Mouse (Mus musculus): Measurements from ENCODE around the gene Rrnad1. TPM values are rescaled to one million over a fixed set of nuclear protein-coding genes. Genes with fewer than 3 reads are reported as not detected.

The Rrnad1 gene
- polyA plus RNA-seq (2014; fragmentation: Nextera tagmentation; extraction: Ambion mirVana), result 14.6 and 17.0 TPM in 2 replicates

DNA sequence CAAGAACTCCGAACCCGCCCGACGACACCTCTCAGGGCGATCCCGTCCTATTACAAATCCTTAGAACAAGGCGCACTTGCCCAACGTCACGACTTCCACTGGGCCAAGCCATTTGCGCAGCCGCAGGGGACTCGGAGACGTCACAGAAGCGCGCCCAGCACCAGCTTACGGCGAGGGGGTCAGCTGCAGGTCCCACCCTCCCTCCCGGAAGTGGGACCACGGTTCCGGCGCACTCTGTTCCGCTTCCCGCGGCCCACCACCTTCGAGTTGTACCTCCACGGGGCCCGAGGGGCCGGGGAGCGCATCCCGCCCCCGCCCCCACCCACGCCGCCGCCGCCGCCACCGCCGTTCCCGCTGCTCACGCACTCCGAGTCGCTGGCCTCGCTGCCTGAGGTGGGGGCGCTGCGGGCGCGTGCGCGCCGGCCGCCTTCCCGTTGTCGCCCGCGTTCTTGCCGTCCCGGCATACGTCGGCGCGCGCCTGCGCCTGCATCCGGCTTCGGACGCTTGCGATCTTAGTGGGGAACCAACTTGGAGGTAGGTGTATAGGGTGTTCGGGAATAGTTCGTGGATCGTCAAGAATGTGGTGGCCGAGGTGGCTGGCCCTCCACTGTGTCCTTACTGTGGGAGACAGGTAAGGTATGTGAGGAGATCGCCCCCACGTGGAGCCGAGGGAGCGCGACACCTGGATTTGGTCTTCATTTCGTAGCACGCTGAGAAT lies at the start of gene Rrnad1, which contains the start of gene Isg20l2:
Rrnad1 (minus strand) TSS at position 640 of the 718 bp plus-strand sequence.
Isg20l2 (plus strand) TSS at position 237 of the 718 bp plus-strand sequence.
- Histone ChIP-seq H3K36me3 (ENCODE audit: control insufficient read depth, insufficient read depth, low read length) (peaks cover 16% of the 10 kb centered on the region), H3K27ac (ENCODE audit: low read depth, low read length) (peak within 1 kb of the TSS; percentile 62), H3K4me1 (ENCODE audit: control insufficient read depth, insufficient read depth, low read length) (peaks cover 18% of the 10 kb centered on the region), H3K4me3 (ENCODE audit: low read depth, low read length) (peak within 1 kb of the TSS; percentile 90), H3K27me3 (ENCODE audit: control insufficient read depth, insufficient read depth, low read length) (no peaks in the 10 kb centered on the region; the same call in 1 of the 2 replicates), H3K9ac (ENCODE audit: low read length) (peak within 1 kb of the TSS; percentile 84), H3K4me2 (peak within 1 kb of the TSS; percentile 85), H3K9me3 (ENCODE audit: control insufficient read depth, low read length) (no peaks in the 10 kb centered on the region)
- DNase-seq (ENCODE audit: low spot score, missing footprints) (peak; percentile 99), ATAC-seq (ENCODE audit: low FRiP score) (peak; percentile 99)
- WGBS, result under 1% methylated on average over 63 of the region's 78 CpGs

DNA sequence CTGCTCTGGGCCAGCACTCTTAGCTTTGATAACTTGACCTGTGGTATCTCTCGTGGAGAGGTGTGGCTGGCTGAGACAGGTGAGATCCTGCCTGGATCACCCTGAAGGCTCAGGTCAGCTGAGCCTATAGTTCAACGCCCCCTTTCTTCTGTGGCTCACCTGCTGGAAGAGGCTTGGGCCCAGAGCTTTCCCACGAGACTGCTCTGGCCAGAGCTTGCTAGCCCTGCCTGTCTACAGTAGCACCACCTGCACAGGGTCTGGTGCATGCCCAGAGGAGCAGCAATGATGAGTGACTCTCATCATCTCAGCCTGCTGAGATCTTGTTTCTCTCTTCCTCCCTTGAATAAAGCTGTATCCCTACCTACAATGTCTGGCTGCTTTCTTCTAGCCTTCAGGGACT lies 49.6 kb upstream of the Rrnad1 start:
- H3K4me1 ChIP-seq (ENCODE audit: control insufficient read depth, insufficient read depth, low read length), result peaks cover 62% of the 10 kb centered on the region
- no peak overlapping the region for H3K9ac ChIP-seq (ENCODE audit: low read length)
- H3K27me3 ChIP-seq (ENCODE audit: control insufficient read depth, insufficient read depth, low read length), result no peaks in the 10 kb centered on the region
- DNase-seq (ENCODE audit: low spot score, missing footprints) (peak; percentile 86), ATAC-seq (ENCODE audit: low FRiP score) (no peak)
- 71% methylated on average over 3 of the region's 3 CpGs for WGBS
- H3K4me2 ChIP-seq, result no peak overlapping the region
- H3K4me3 ChIP-seq (ENCODE audit: low read depth, low read length), result no peak overlapping the region
- peak overlapping the region; percentile 3; the same call in 1 of the 2 replicates for H3K27ac ChIP-seq (ENCODE audit: low read depth, low read length)
- no peaks in the 10 kb centered on the region for H3K9me3 ChIP-seq (ENCODE audit: control insufficient read depth, low read length)
- H3K36me3 ChIP-seq (ENCODE audit: control insufficient read depth, insufficient read depth, low read length), result peaks cover 28% of the 10 kb centered on the region

DNA sequence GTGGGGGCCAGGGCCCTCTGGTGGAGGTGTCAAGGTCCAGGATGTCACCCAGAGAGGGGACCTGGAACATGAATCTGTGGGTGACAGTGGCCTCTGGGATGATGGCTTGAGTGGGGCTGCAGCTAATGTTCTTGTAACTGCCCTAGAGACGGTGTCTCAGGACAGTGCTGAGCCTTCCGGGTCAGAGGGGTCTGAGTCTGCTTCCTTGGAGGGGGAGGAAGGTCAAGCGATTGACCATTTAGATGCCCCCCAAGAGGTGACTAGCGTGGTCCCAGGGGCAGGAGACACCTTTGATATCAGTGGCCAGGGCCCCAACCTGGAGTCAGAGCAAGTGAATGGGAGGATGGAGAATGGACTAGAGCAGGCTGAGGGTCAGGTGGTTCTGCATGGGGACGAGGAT lies 49.0 kb upstream of the Rrnad1 start:
- ATAC-seq (ENCODE audit: low FRiP score), result no peak
- Histone ChIP-seq H3K4me3 (ENCODE audit: low read depth, low read length) (no peak overlapping the region), H3K36me3 (ENCODE audit: control insufficient read depth, insufficient read depth, low read length) (peaks cover 28% of the 10 kb centered on the region), H3K4me2 (no peak overlapping the region), H3K27me3 (ENCODE audit: control insufficient read depth, insufficient read depth, low read length) (no peaks in the 10 kb centered on the region), H3K9me3 (ENCODE audit: control insufficient read depth, low read length) (no peaks in the 10 kb centered on the region), H3K27ac (ENCODE audit: low read depth, low read length) (no peak overlapping the region), H3K4me1 (ENCODE audit: control insufficient read depth, insufficient read depth, low read length) (peaks cover 64% of the 10 kb centered on the region), H3K9ac (ENCODE audit: low read length) (peak overlapping the region; percentile 20; the same call in 1 of the 2 replicates)
- DNase-seq (ENCODE audit: low spot score, missing footprints), result no peak
- 84% methylated on average over 5 of the region's 5 CpGs for WGBS

DNA sequence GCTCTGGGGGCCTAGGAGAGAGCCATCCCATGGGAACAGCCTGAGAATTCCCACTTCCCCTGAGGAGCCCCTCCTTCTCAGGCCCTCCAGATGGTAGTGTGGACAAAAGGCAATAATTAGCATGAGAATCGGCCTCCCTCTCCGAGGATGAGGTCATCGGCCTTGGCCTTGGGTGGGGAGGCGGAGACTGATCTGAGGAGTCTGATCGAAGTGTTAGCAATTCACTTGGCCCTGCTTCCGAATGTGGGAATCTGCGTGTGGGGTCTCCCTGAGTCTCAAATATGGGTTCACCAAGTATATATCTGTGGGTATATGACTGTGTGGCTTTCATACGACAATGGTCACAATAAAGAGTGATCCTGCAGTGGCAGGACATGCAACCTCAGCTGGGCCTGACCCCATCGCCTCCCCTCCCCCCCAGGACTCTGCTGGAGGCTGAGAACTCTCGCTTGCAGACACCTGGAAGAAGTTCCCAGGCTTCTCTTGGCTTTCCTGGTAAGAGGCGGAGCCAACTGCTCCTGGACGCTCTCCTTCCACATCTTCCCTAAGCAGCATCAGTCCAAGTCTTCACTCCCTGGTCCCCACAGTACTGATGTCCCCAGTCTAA lies 44.0 kb upstream of the Rrnad1 start:
- Histone ChIP-seq H3K9ac (ENCODE audit: low read length) (peak overlapping the region; percentile 93), H3K27ac (ENCODE audit: low read depth, low read length) (peak overlapping the region; percentile 98), H3K9me3 (ENCODE audit: control insufficient read depth, low read length) (no peaks in the 10 kb centered on the region), H3K4me1 (ENCODE audit: control insufficient read depth, insufficient read depth, low read length) (peaks cover 47% of the 10 kb centered on the region), H3K4me2 (peak overlapping the region; percentile 96), H3K4me3 (ENCODE audit: low read depth, low read length) (peak overlapping the region; percentile 96), H3K36me3 (ENCODE audit: control insufficient read depth, insufficient read depth, low read length) (peaks cover 28% of the 10 kb centered on the region), H3K27me3 (ENCODE audit: control insufficient read depth, insufficient read depth, low read length) (no peaks in the 10 kb centered on the region)
- no peak for DNase-seq (ENCODE audit: low spot score, missing footprints)
- 7% methylated on average over 12 of the region's 12 CpGs for WGBS
- ATAC-seq (ENCODE audit: low FRiP score), result peak; percentile 86

DNA sequence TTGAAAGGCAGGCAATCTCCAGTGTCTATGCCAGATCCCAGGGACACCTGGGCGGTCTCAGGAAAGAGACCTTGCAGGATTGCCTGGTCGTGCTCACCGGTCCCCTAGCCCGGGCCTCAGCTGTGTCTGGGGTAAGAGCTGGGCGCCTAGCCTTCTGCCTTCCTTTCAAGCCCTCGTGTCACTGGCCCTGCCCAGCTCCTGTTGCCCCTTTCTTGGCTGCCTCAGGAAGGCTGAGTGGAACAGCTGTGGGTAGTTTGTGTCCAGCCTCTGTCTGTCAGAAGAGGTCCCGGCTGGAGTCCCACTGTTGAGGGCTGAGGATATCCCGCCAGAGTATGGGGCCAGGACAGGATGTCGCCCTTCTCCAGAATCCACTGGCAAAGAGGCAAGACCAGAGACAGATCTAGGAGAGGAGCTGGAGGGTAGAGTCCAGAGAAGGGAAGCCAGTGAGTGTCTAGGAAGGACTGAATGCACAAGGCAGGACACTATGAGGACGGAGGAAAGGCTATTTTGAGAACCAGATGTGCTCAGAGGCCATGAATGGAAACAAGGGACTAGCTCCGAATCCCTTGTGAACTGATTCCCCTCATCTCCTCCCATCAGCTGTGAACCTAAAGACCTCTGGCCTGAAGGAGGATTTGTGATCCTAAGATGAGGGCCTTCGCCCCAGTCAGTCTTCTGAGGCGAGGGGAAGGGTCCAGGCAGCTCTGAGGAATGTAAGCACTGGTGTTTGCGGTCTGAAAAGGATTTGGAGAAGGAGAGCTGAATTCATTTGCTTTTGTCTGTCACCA lies 43.3 kb upstream of the Rrnad1 start:
- Histone ChIP-seq H3K4me2 (peak overlapping the region; percentile 96), H3K27me3 (ENCODE audit: control insufficient read depth, insufficient read depth, low read length) (no peaks in the 10 kb centered on the region), H3K9ac (ENCODE audit: low read length) (peak overlapping the region; percentile 93), H3K9me3 (ENCODE audit: control insufficient read depth, low read length) (no peaks in the 10 kb centered on the region), H3K4me1 (ENCODE audit: control insufficient read depth, insufficient read depth, low read length) (peaks cover 44% of the 10 kb centered on the region), H3K36me3 (ENCODE audit: control insufficient read depth, insufficient read depth, low read length) (peaks cover 28% of the 10 kb centered on the region), H3K27ac (ENCODE audit: low read depth, low read length) (peak overlapping the region; percentile 98), H3K4me3 (ENCODE audit: low read depth, low read length) (peak overlapping the region; percentile 96)
- DNase-seq (ENCODE audit: low spot score, missing footprints) (peak; percentile 98), ATAC-seq (ENCODE audit: low FRiP score) (no peak; the same call in none of the 2 replicates)
- WGBS, result 8% methylated on average over 14 of the region's 14 CpGs

DNA sequence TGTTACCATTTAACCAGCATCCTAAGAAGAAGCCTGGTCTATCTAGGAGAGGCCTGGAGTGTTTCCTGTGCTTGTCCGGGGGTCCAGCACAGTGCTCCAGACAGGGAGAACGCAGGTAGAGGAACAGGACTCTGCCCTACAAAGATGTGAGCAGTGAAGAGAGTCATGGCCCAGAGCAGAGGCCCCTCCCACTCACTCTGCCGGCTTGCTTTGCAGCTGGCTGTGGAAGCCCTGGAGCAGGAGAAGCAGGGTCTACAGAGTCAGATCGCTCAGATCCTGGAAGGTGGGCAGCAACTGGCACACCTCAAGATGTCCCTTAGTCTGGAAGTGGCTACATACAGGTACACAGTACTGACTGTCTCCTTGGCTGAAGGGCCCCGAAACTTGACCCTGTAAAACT lies 42.3 kb upstream of the Rrnad1 start:
- no peaks in the 10 kb centered on the region for H3K9me3 ChIP-seq (ENCODE audit: control insufficient read depth, low read length)
- peak overlapping the region; percentile 96 for H3K4me2 ChIP-seq
- WGBS, result 16% methylated on average over 5 of the region's 5 CpGs
- ATAC-seq (ENCODE audit: low FRiP score), result no peak
- H3K4me3 ChIP-seq (ENCODE audit: low read depth, low read length), result peak overlapping the region; percentile 96
- H3K27ac ChIP-seq (ENCODE audit: low read depth, low read length), result peak overlapping the region; percentile 98
- no peaks in the 10 kb centered on the region for H3K27me3 ChIP-seq (ENCODE audit: control insufficient read depth, insufficient read depth, low read length)
- peaks cover 25% of the 10 kb centered on the region for H3K36me3 ChIP-seq (ENCODE audit: control insufficient read depth, insufficient read depth, low read length)
- H3K4me1 ChIP-seq (ENCODE audit: control insufficient read depth, insufficient read depth, low read length), result peaks cover 42% of the 10 kb centered on the region
- peak overlapping the region; percentile 93 for H3K9ac ChIP-seq (ENCODE audit: low read length)
- DNase-seq (ENCODE audit: low spot score, missing footprints), result no peak

DNA sequence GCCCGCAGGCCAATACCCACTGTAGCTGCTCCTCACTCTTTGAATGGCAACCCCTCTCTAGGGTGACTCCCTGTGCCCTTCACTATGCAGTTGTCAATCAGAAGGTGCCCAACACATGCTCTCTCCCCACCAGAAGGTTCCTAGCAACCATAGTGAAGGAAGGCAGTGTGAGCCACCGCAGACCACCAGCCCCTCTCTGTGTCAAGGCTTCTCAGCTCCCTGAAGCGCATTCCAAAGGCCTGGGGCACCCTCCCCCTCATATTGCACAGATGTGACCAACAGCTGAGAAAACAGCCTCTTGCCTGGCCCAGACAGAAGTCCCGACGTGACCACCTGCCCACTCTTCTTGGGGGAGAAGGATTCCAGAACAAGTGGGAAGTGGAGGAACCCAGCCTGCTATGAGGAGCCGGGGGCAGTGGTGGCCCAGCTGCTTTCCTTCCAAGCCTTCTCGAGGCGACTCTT lies 41.7 kb upstream of the Rrnad1 start:
- Histone ChIP-seq H3K36me3 (ENCODE audit: control insufficient read depth, insufficient read depth, low read length) (peaks cover 20% of the 10 kb centered on the region), H3K4me1 (ENCODE audit: control insufficient read depth, insufficient read depth, low read length) (peaks cover 41% of the 10 kb centered on the region), H3K4me2 (peak overlapping the region; percentile 96), H3K9me3 (ENCODE audit: control insufficient read depth, low read length) (no peaks in the 10 kb centered on the region), H3K27me3 (ENCODE audit: control insufficient read depth, insufficient read depth, low read length) (no peaks in the 10 kb centered on the region), H3K4me3 (ENCODE audit: low read depth, low read length) (peak overlapping the region; percentile 96), H3K9ac (ENCODE audit: low read length) (peak overlapping the region; percentile 93), H3K27ac (ENCODE audit: low read depth, low read length) (peak overlapping the region; percentile 98)
- WGBS, result 5% methylated on average over 8 of the region's 8 CpGs
- peak; percentile 14 for ATAC-seq (ENCODE audit: low FRiP score)
- DNase-seq (ENCODE audit: low spot score, missing footprints), result peak; percentile 95

DNA sequence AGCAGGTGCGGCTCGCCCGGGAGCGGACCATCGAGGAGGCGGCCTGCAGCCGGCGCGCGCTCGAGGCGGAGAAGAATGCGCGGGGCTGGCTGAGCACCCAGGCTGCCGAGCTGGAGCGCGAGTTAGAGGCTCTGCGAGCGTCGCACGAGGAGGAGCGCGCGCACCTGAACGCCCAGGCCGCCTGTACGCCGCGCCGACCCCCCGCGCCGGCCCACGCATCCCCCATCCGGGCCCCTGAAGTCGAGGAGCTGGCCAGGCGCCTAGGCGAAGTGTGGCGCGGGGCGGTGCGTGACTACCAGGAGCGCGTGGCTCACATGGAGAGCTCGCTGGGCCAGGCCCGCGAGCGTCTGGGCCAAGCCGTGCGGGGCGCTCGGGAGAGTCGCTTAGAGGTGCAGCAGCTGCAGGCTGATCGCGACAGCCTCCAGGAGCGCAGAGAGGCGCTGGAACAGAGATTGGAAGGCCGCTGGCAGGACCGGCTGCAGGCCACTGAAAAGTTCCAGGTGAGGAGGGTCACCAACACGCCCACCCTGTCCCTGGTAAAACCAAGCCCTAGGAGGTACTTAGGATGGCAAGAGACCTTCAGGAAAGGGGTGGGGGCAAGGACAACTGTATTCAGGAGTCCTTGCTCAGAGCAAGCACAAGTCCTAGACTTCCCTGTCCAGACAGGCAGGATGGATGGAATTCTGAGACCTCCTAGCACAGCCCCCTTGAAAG lies 41.1 kb upstream of the Rrnad1 start:
- H3K9ac ChIP-seq (ENCODE audit: low read length), result peak overlapping the region; percentile 93
- peak; percentile 93 for DNase-seq (ENCODE audit: low spot score, missing footprints)
- no peaks in the 10 kb centered on the region for H3K9me3 ChIP-seq (ENCODE audit: control insufficient read depth, low read length)
- peak overlapping the region; percentile 96 for H3K4me3 ChIP-seq (ENCODE audit: low read depth, low read length)
- ATAC-seq (ENCODE audit: low FRiP score), result no peak; the same call in 1 of the 2 replicates
- H3K4me1 ChIP-seq (ENCODE audit: control insufficient read depth, insufficient read depth, low read length), result peaks cover 38% of the 10 kb centered on the region
- H3K27me3 ChIP-seq (ENCODE audit: control insufficient read depth, insufficient read depth, low read length), result no peaks in the 10 kb centered on the region
- H3K4me2 ChIP-seq, result peak overlapping the region; percentile 96
- under 1% methylated on average over 46 of the region's 60 CpGs for WGBS
- H3K36me3 ChIP-seq (ENCODE audit: control insufficient read depth, insufficient read depth, low read length), result peaks cover 15% of the 10 kb centered on the region
- H3K27ac ChIP-seq (ENCODE audit: low read depth, low read length), result peak overlapping the region; percentile 98

Measured in midbrain, embryonic 11.5 days (tissue).